Mouse (Mus musculus): ENCODE data around the gene Plekhg2. TPM values are rescaled to one million over a fixed set of nuclear protein-coding genes. Genes with fewer than 3 reads are reported as not detected.

Plekhg2 gene
- total RNA-seq, 2 experiments from 2014 or later = 5.9 to 6.8 TPM

- peak overlapping the region; percentile 68 for H3K4me3 ChIP-seq
- peak; percentile 77 for DNase-seq (ENCODE audit: low spot score in 2 of 2)
- H3K27ac ChIP-seq = peak overlapping the region; percentile 77
- TF ChIP-seq CTCF (conservative IDR thresholded peaks at IDR 0.05) = peak; percentile 88
These were observed 757 bp upstream of the Plekhg2 start for GRCm38 (mm10) chr7:28373131-28373581.

- Histone ChIP-seq H3K4me3 (peak overlapping the region; percentile 68), H3K27ac (peak overlapping the region; percentile 77)
- TF ChIP-seq CTCF (conservative IDR thresholded peaks at IDR 0.05) = no peak
- no peak for DNase-seq (ENCODE audit: low spot score in 2 of 2)
These were observed 847 bp downstream of the Plekhg2 start for GRCm38 (mm10) chr7:28371514-28371989.

GRCm38 (mm10) chr7:28370977-28371513 lies 1.4 kb downstream of the Plekhg2 start:
- TF ChIP-seq CTCF (conservative IDR thresholded peaks at IDR 0.05) = no peak
- no peak for DNase-seq (ENCODE audit: low spot score in 2 of 2)
- Histone ChIP-seq H3K27ac (peak overlapping the region; percentile 77; the same call in 1 of the 2 replicates), H3K4me3 (peak overlapping the region; percentile 68)

GRCm38 (mm10) chr7:28370051-28370450 lies 2.3 kb downstream of the Plekhg2 start:
- TF ChIP-seq CTCF (conservative IDR thresholded peaks at IDR 0.05) = no peak
- no peak overlapping the region for H3K4me3 ChIP-seq
- no peak for DNase-seq (ENCODE audit: low spot score in 2 of 2)
- H3K27ac ChIP-seq = no peak overlapping the region

GRCm38 (mm10) chr7:28368276-28368920 lies 4.0 kb downstream of the Plekhg2 start:
- Histone ChIP-seq H3K27ac (no peak overlapping the region; the same call in 1 of the 2 replicates), H3K4me3 (no peak overlapping the region)
- no peak for TF ChIP-seq CTCF (conservative IDR thresholded peaks at IDR 0.05)
- DNase-seq (ENCODE audit: low spot score in 2 of 2) = no peak

GRCm38 (mm10) chr7:28367663-28368275 lies 4.6 kb downstream of the Plekhg2 start:
- no peak for DNase-seq (ENCODE audit: low spot score in 2 of 2)
- no peak for TF ChIP-seq CTCF (conservative IDR thresholded peaks at IDR 0.05)
- no peak overlapping the region for H3K4me3 ChIP-seq

GRCm38 (mm10) chr7:28362441-28363060 lies 9.8 kb downstream of the Plekhg2 start:
- no peak overlapping the region for H3K27ac ChIP-seq
- no peak for TF ChIP-seq CTCF (conservative IDR thresholded peaks at IDR 0.05)
- DNase-seq (ENCODE audit: low spot score in 2 of 2) = no peak
- no peak overlapping the region for H3K4me3 ChIP-seq

More at GRCm38 (mm10) chr7:28367663-28368275, 4.6 kb downstream of the Plekhg2 start:
- H3K27ac ChIP-seq = no peak overlapping the region; the same call in 1 of the 2 replicates

- no peak for DNase-seq (ENCODE audit: low spot score in 2 of 2)
- TF ChIP-seq CTCF (conservative IDR thresholded peaks at IDR 0.05) = no peak
- Histone ChIP-seq H3K4me3 (no peak overlapping the region), H3K27ac (no peak overlapping the region)
These were observed 10.6 kb downstream of the Plekhg2 start for GRCm38 (mm10) chr7:28361647-28362341.

- no peak for TF ChIP-seq CTCF (conservative IDR thresholded peaks at IDR 0.05)
- DNase-seq (ENCODE audit: low spot score in 2 of 2) = no peak
- H3K4me3 ChIP-seq = no peak overlapping the region
- 0 out of 2 replicates have a peak overlapping the region, but pooled peaks have one; percentile 3 for H3K27ac ChIP-seq
These were observed 12.1 kb downstream of the Plekhg2 start for GRCm38 (mm10) chr7:28360291-28360690.

GRCm38 (mm10) chr7:28359854-28360253 lies 12.5 kb downstream of the Plekhg2 start:
- 0 out of 2 replicates have a peak overlapping the region, but pooled peaks have one; percentile 3 for H3K27ac ChIP-seq
- H3K4me3 ChIP-seq = no peak overlapping the region
- TF ChIP-seq CTCF (conservative IDR thresholded peaks at IDR 0.05) = no peak
- DNase-seq (ENCODE audit: low spot score in 2 of 2) = no peak

- Histone ChIP-seq H3K4me3 (no peak overlapping the region), H3K27ac (no peak overlapping the region)
- DNase-seq (ENCODE audit: low spot score in 2 of 2) = no peak
- no peak for TF ChIP-seq CTCF (conservative IDR thresholded peaks at IDR 0.05)
These were observed 14.0 kb downstream of the Plekhg2 start for GRCm38 (mm10) chr7:28358431-28358830.

- TF ChIP-seq CTCF (conservative IDR thresholded peaks at IDR 0.05) = no peak
- H3K27ac ChIP-seq = no peak overlapping the region
- no peak overlapping the region for H3K4me3 ChIP-seq
- no peak for DNase-seq (ENCODE audit: low spot score in 2 of 2)
These were observed 14.4 kb downstream of the Plekhg2 start for GRCm38 (mm10) chr7:28357984-28358383.

Data from layer of hippocampus, adult 2 months (tissue).